Comparison of ENCODE assay signal across 8 mouse cellular contexts in genomic region chr2:25574579-25575431, GRCm38 (mm10). TPM values are rescaled to one million over a fixed set of nuclear protein-coding genes. Genes with fewer than 3 reads are reported as not detected.
DNase-seq lines count a peak whose midpoint lies in the region; ATAC-seq lines count a peak whose summit lies in the region.

Mamdc4 (minus strand) TSS chr2:25574845.
Phpt1 (minus strand) TSS chr2:25575224.

- H3K36me3 ChIP-seq in heart, embryonic 14.5 days (ENCODE audit: control insufficient read depth, insufficient read depth, low read length): peaks cover 21% of the 10 kb centered on the region
- H3K36me3 ChIP-seq in liver, embryonic 13.5 days: peaks cover under 1% of the 10 kb centered on the region
- H3K36me3 ChIP-seq in stomach, embryonic 16.5 days (ENCODE audit: control insufficient read depth, insufficient read depth, low read length): 0 out of 2 replicates have a peak, but pooled peaks cover 7% of the 10 kb centered on the region

- H3K9me3 ChIP-seq in heart, embryonic 14.5 days (ENCODE audit: control insufficient read depth, low read length): no peaks in the 10 kb centered on the region
- no peaks in the 10 kb centered on the region for H3K9me3 ChIP-seq in liver, embryonic 13.5 days (replicated peaks)
- no peaks in the 10 kb centered on the region for H3K9me3 ChIP-seq in stomach, embryonic 16.5 days (replicated peaks; ENCODE audit: control insufficient read depth, low read length)

- H3K4me3 ChIP-seq in heart, embryonic 14.5 days (ENCODE audit: control insufficient read depth in 1 of 2, insufficient read depth in 1 of 2, low read depth in 1 of 2, low read length in 2 of 2): peak within 1 kb of the TSS; percentile 52 to 81
- peak within 1 kb of the TSS; percentile 64 for H3K4me3 ChIP-seq in liver, embryonic 13.5 days (replicated peaks)
- peak within 1 kb of the TSS; percentile 67 for H3K4me3 ChIP-seq in stomach, embryonic 16.5 days (replicated peaks; ENCODE audit: low read length)

- H3K27me3 ChIP-seq in heart, embryonic 14.5 days (ENCODE audit: control insufficient read depth, insufficient read depth, low read length): peaks cover 39% of the 10 kb centered on the region
- peaks cover 46% of the 10 kb centered on the region for H3K27me3 ChIP-seq in liver, embryonic 13.5 days
- H3K27me3 ChIP-seq in stomach, embryonic 16.5 days (ENCODE audit: control insufficient read depth, insufficient read depth, low read length): peaks cover 37% of the 10 kb centered on the region

- H3K27ac ChIP-seq in heart, embryonic 14.5 days (replicated peaks in 1 of 2; ENCODE audit: control insufficient read depth in 1 of 2, insufficient read depth in 1 of 2, low read depth in 2 of 2, low read length in 2 of 2): peak within 1 kb of the TSS; percentile 84 to 94
- H3K27ac ChIP-seq in liver, embryonic 13.5 days: peak within 1 kb of the TSS; percentile 54
- peak within 1 kb of the TSS; percentile 97 for H3K27ac ChIP-seq in stomach, embryonic 16.5 days (ENCODE audit: low read length)

- peak within 1 kb of the TSS; percentile 69 for H3K9ac ChIP-seq in heart, embryonic 14.5 days (ENCODE audit: low read length)
- peak within 1 kb of the TSS; percentile 74 for H3K9ac ChIP-seq in liver, embryonic 13.5 days
- H3K9ac ChIP-seq in stomach, embryonic 16.5 days (ENCODE audit: low read length): peak within 1 kb of the TSS; percentile 87

- H3K4me1 ChIP-seq in heart, embryonic 14.5 days (ENCODE audit: control insufficient read depth in 2 of 2, insufficient read depth in 2 of 2, low read length in 2 of 2): peaks cover 27 to 44% of the 10 kb centered on the region in 2 experiments
- H3K4me1 ChIP-seq in liver, embryonic 13.5 days (replicated peaks): peaks cover 68% of the 10 kb centered on the region
- H3K4me1 ChIP-seq in stomach, embryonic 16.5 days (ENCODE audit: control insufficient read depth, insufficient read depth, low read length): peaks cover 38% of the 10 kb centered on the region

- ATAC-seq in CD4-positive, CD25-positive, alpha-beta regulatory T cell, adult 4 months: peak; percentile 96
- ATAC-seq in heart, embryonic 14.5 days (ENCODE audit: insufficient number of reproducible peaks, insufficient read depth, low FRiP score, low read depth): peak; percentile 96
- ATAC-seq in liver, embryonic 13.5 days (ENCODE audit: low read depth): peak; percentile 96
- ATAC-seq in stomach, embryonic 16.5 days (ENCODE audit: insufficient read depth, low FRiP score): peak; percentile 98

- WGBS in heart, embryonic 14.5 days: under 1% methylated on average over 44 of the region's 45 CpGs
- WGBS in liver, embryonic 13.5 days (ENCODE audit: insufficient replicate concordance): under 1% methylated on average over 43 of the region's 45 CpGs
- WGBS in stomach, embryonic 16.5 days: 0% methylated on average over 44 of the region's 45 CpGs

- H3K4me2 ChIP-seq in heart, embryonic 14.5 days (ENCODE audit: low read length): peak within 1 kb of the TSS; percentile 70
- peak within 1 kb of the TSS; percentile 87 for H3K4me2 ChIP-seq in liver, embryonic 13.5 days
- H3K4me2 ChIP-seq in stomach, embryonic 16.5 days (ENCODE audit: low read depth, low read length): peak within 1 kb of the TSS; percentile 96

- DNase-seq in c-Kit-negative CD71-positive TER-119-positive erythroid progenitor cells, embryonic 14.5 days (ENCODE audit: low read depth, low spot score): peak; percentile 84
- DNase-seq in fibroblast of lung, adult 2 months (ENCODE audit: low read depth): peak; percentile 96
- DNase-seq in kidney, postnatal 14 days: peak; percentile 98
- peak; percentile 95 for DNase-seq in liver, embryonic 13.5 days
- DNase-seq in neural tube, embryonic 10.5 days (ENCODE audit: extremely low spot score, low spot score): peak; percentile 96

RNA-seq across cellular contexts. Expression of gene Mamdc4, which starts in this region (rescaled TPM):
- 1 to 10 TPM; 1.6 to 4.7 TPM for polyA plus RNA-seq in CD4-positive, CD25-positive, alpha-beta regulatory T cell, adult 4 months (2017; shearing (Covaris generic))
- 1.4 and 1.9 TPM in 2 replicates for polyA plus RNA-seq in heart, embryonic 14.5 days (2014; fragmentation: Nextera tagmentation; extraction: Ambion mirVana)
- 1.6 and 2.7 TPM in 2 replicates for polyA plus RNA-seq in liver, embryonic 13.5 days (2015; fragmentation: Nextera tagmentation; extraction: Ambion mirVana)
- polyA plus RNA-seq in stomach, embryonic 16.5 days (2015; fragmentation: Nextera tagmentation; extraction: Ambion mirVana): 74.0 and 87.4 TPM in 2 replicates

RNA-seq across cellular contexts. Expression of gene Phpt1, which starts in this region (rescaled TPM):
- 10 to 100 TPM; 53.9 to 66.8 TPM for polyA plus RNA-seq in CD4-positive, CD25-positive, alpha-beta regulatory T cell, adult 4 months (2017; shearing (Covaris generic))
- 240 and 250 TPM in 2 replicates for polyA plus RNA-seq in heart, embryonic 14.5 days (2014; fragmentation: Nextera tagmentation; extraction: Ambion mirVana)
- polyA plus RNA-seq in liver, embryonic 13.5 days (2015; fragmentation: Nextera tagmentation; extraction: Ambion mirVana): 50.2 and 50.3 TPM in 2 replicates
- 120 and 123 TPM in 2 replicates for polyA plus RNA-seq in stomach, embryonic 16.5 days (2015; fragmentation: Nextera tagmentation; extraction: Ambion mirVana)

Comparison
In these comparisons a context has a peak if more than half of its experiments do, and no peak if none do; other contexts are left out.
1. Peak in every context shown above with its lines: DNase-seq, ATAC-seq, H3K4me3 ChIP-seq and H3K27ac ChIP-seq.
2. RNA of gene Mamdc4 (polyA plus RNA-seq): 74.0 to 87.4 TPM in stomach, embryonic 16.5 days; 1.6 to 4.7 TPM in CD4-positive, CD25-positive, alpha-beta regulatory T cell, adult 4 months, 1.6 to 2.7 TPM in liver, embryonic 13.5 days and 1.4 to 1.9 TPM in heart, embryonic 14.5 days; every median in the first group is over 10 times any median in the second.